ENCODE assay signal across 8 mouse cellular contexts in the genomic region with DNA sequence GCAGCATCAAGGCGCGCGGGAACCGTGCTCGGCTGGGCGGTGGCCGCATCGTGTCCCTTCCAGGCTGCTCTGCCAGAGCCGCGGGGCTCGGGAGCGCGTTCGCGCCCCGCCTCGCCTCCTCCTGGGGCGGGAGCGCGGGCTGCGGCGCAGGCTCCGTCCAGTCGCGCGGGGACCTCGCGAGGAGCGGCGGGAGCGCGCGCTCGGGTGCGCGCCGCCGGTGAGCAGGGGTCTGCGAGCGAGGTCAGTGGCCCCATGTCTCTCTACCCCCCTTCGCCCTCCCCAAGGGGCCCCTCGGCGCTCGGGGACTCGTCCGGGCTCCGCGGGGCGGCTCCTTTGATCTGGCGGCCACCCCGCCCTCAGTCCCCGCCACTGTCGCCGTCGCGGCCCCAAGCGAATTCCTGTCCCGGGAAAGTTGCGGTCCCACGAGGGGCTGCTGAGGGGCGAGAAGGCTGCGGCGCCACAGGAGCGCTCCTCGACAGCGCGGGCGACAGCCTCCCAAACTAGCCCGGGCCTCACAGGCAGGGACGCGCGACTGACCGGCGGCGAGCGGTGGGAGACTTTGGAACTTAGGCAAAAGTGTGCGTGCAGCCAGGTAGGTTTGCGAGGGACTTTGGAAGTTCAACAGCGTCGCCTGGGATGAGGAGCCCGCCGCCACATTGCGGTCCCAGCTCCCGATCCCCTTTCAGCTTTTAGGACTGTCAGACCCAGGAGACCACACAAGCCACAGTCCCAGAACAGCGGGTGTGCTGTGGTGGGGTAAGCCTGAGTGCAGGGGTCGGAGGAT. TPM values are rescaled to one million over a fixed set of nuclear protein-coding genes. Genes with fewer than 3 reads are reported as not detected.
DNase-seq lines count a peak whose midpoint lies in the region; ATAC-seq and TF ChIP-seq lines count a peak whose summit lies in the region.

A gene (minus strand): TSS at position 49 of the 784 bp plus-strand sequence.

- peak; percentile 90 for DNase-seq in heart, adult 11 months
- DNase-seq in heart, postnatal 25 days (ENCODE audit: low spot score) = no peak
- peak; percentile 68 for DNase-seq in adrenal gland, postnatal 14 days
- peak; percentile 57 for DNase-seq in liver, postnatal 0 days
- no peak for DNase-seq in T-cell, adult 2 months (ENCODE audit: low spot score)

- peaks cover 16% of the 10 kb centered on the region for H3K4me1 ChIP-seq in forebrain, embryonic 16.5 days (replicated peaks; ENCODE audit: control insufficient read depth, insufficient read depth, low read length)
- peaks cover 14% of the 10 kb centered on the region for H3K4me1 ChIP-seq in intestine, embryonic 16.5 days (ENCODE audit: control insufficient read depth, insufficient read depth, low read length)
- peaks cover 3% of the 10 kb centered on the region; the same call in 1 of the 2 replicates for H3K4me1 ChIP-seq in liver, postnatal 0 days (ENCODE audit: insufficient read depth)
- H3K4me1 ChIP-seq in neural tube, embryonic 13.5 days (replicated peaks) = peaks cover 18% of the 10 kb centered on the region

- H3K4me3 ChIP-seq in forebrain, embryonic 16.5 days (replicated peaks; ENCODE audit: low read length) = peak within 1 kb of the TSS; percentile 73
- H3K4me3 ChIP-seq in intestine, embryonic 16.5 days (ENCODE audit: low read length) = peak within 1 kb of the TSS; percentile 79
- H3K4me3 ChIP-seq in liver, postnatal 0 days (ENCODE audit: low read depth, low read length) = peak within 1 kb of the TSS; percentile 71
- H3K4me3 ChIP-seq in neural tube, embryonic 13.5 days = peak within 1 kb of the TSS; percentile 72

- H3K4me2 ChIP-seq in forebrain, embryonic 16.5 days (ENCODE audit: low read length) = peak within 1 kb of the TSS; percentile 95
- H3K4me2 ChIP-seq in intestine, embryonic 16.5 days (ENCODE audit: low read depth, low read length) = peak within 1 kb of the TSS; percentile 99
- H3K4me2 ChIP-seq in liver, postnatal 0 days (ENCODE audit: low read depth, low read length) = peak within 1 kb of the TSS; percentile 96
- H3K4me2 ChIP-seq in neural tube, embryonic 13.5 days = peak within 1 kb of the TSS; percentile 98

- H3K27ac ChIP-seq in forebrain, embryonic 16.5 days (ENCODE audit: low read length) = no peak within 1 kb of the TSS
- no peak within 1 kb of the TSS for H3K27ac ChIP-seq in intestine, embryonic 16.5 days (ENCODE audit: low read length)
- no peak within 1 kb of the TSS for H3K27ac ChIP-seq in liver, postnatal 0 days (ENCODE audit: low read depth)
- H3K27ac ChIP-seq in neural tube, embryonic 13.5 days (replicated peaks) = no peak within 1 kb of the TSS

- peak within 1 kb of the TSS; percentile 73 for H3K9ac ChIP-seq in forebrain, embryonic 16.5 days (replicated peaks; ENCODE audit: low read depth, low read length)
- peak within 1 kb of the TSS; percentile 76 for H3K9ac ChIP-seq in intestine, embryonic 16.5 days (ENCODE audit: low read depth, low read length)
- peak within 1 kb of the TSS; percentile 72 for H3K9ac ChIP-seq in liver, postnatal 0 days (replicated peaks)
- peak within 1 kb of the TSS; percentile 74 for H3K9ac ChIP-seq in neural tube, embryonic 13.5 days

- TF ChIP-seq EP300 in liver, postnatal 0 days (IDR thresholded peaks at IDR 0.05; ENCODE audit: low read depth) = no peak

- intact Hi-C loops in heart, postnatal 25 days (cut with DNase I) = no loop called here

- under 1% methylated on average over 61 of the region's 86 CpGs for WGBS in forebrain, embryonic 16.5 days
- under 1% methylated on average over 86 of the region's 86 CpGs for WGBS in intestine, embryonic 16.5 days
- under 1% methylated on average over 73 of the region's 86 CpGs for whole genome bisulfite sequencing in liver, postnatal 0 days (ENCODE audit: insufficient replicate concordance)
- under 1% methylated on average over 81 of the region's 86 CpGs for WGBS in neural tube, embryonic 13.5 days

- peaks cover 7% of the 10 kb centered on the region for H3K27me3 ChIP-seq in forebrain, embryonic 16.5 days (replicated peaks; ENCODE audit: control insufficient read depth, insufficient read depth, low read length)
- H3K27me3 ChIP-seq in intestine, embryonic 16.5 days (replicated peaks; ENCODE audit: control insufficient read depth, insufficient read depth, low read length) = peaks cover 12% of the 10 kb centered on the region
- peaks cover 26% of the 10 kb centered on the region for H3K27me3 ChIP-seq in liver, postnatal 0 days (ENCODE audit: insufficient read depth, low read length)
- H3K27me3 ChIP-seq in neural tube, embryonic 13.5 days = peaks cover 37% of the 10 kb centered on the region

- no peaks in the 10 kb centered on the region for H3K36me3 ChIP-seq in forebrain, embryonic 16.5 days (ENCODE audit: control insufficient read depth, insufficient read depth)
- no peaks in the 10 kb centered on the region for H3K36me3 ChIP-seq in intestine, embryonic 16.5 days (ENCODE audit: control insufficient read depth, insufficient read depth, low read length)
- H3K36me3 ChIP-seq in liver, postnatal 0 days (replicated peaks; ENCODE audit: insufficient read depth, low read length) = no peaks in the 10 kb centered on the region
- H3K36me3 ChIP-seq in neural tube, embryonic 13.5 days = no peaks in the 10 kb centered on the region

- peak; percentile 76 for ATAC-seq in forebrain, embryonic 16.5 days
- peak; percentile 84 for ATAC-seq in intestine, embryonic 16.5 days
- ATAC-seq in liver, postnatal 0 days = peak; percentile 81
- ATAC-seq in neural tube, embryonic 13.5 days (ENCODE audit: low read depth) = peak; percentile 81

- no peaks in the 10 kb centered on the region for H3K9me3 ChIP-seq in forebrain, embryonic 16.5 days (ENCODE audit: control insufficient read depth, low read length)
- H3K9me3 ChIP-seq in intestine, embryonic 16.5 days (ENCODE audit: control insufficient read depth, low read length) = no peaks in the 10 kb centered on the region
- H3K9me3 ChIP-seq in liver, postnatal 0 days (ENCODE audit: low read length) = no peaks in the 10 kb centered on the region
- no peaks in the 10 kb centered on the region for H3K9me3 ChIP-seq in neural tube, embryonic 13.5 days

- no peak for TF ChIP-seq CTCF in liver, postnatal 0 days (IDR thresholded peaks at IDR 0.05; ENCODE audit: low read depth)

RNA-seq across cellular contexts. Expression of the gene that starts here (rescaled TPM):
- total RNA-seq in heart, postnatal 25 days (2021) = not detected
- total RNA-seq in adrenal gland, postnatal 14 days (2021) = 0.34 TPM in 1 of 2 replicates, not detected in the other
- polyA plus RNA-seq in forebrain, embryonic 16.5 days (2015; fragmentation: Nextera tagmentation; extraction: Ambion mirVana) = 0.62 and 1.1 TPM in 2 replicates
- polyA plus RNA-seq in intestine, embryonic 16.5 days (2015; fragmentation: Nextera tagmentation; extraction: Ambion mirVana) = 0.27 and 0.49 TPM in 2 replicates
- polyA plus RNA-seq in liver, postnatal 0 days (2015; fragmentation: Nextera tagmentation; extraction: Ambion mirVana) = 0.08 and 0.17 TPM in 2 replicates
- 0.60 and 0.61 TPM in 2 replicates for polyA plus RNA-seq in neural tube, embryonic 13.5 days (2015; fragmentation: Nextera tagmentation; extraction: Ambion mirVana)

Comparison
In these comparisons a context has a peak if more than half of its experiments do, and no peak if none do; other contexts are left out.
1. Peak in DNase-seq in adrenal gland, postnatal 14 days; RNA of the gene not detected or under 1 TPM.
2. Peak in ATAC-seq, H3K4me3 ChIP-seq, H3K9ac ChIP-seq and H3K4me2 ChIP-seq in intestine, embryonic 16.5 days; RNA of the gene not detected or under 1 TPM.
3. Peak in DNase-seq, ATAC-seq, H3K4me3 ChIP-seq, H3K9ac ChIP-seq and H3K4me2 ChIP-seq in liver, postnatal 0 days; RNA of the gene not detected or under 1 TPM.
4. Peak in ATAC-seq, H3K4me3 ChIP-seq, H3K9ac ChIP-seq and H3K4me2 ChIP-seq in neural tube, embryonic 13.5 days; RNA of the gene not detected or under 1 TPM.